Mouse (Mus musculus): ENCODE data around the gene Larp4. TPM values are rescaled to one million over a fixed set of nuclear protein-coding genes. Genes with fewer than 3 reads are reported as not detected.

Gene Larp4
- polyA plus RNA-seq, 3 experiments from 2014 or later: 40.2 to 43.1 (median 41.0) TPM

DNA sequence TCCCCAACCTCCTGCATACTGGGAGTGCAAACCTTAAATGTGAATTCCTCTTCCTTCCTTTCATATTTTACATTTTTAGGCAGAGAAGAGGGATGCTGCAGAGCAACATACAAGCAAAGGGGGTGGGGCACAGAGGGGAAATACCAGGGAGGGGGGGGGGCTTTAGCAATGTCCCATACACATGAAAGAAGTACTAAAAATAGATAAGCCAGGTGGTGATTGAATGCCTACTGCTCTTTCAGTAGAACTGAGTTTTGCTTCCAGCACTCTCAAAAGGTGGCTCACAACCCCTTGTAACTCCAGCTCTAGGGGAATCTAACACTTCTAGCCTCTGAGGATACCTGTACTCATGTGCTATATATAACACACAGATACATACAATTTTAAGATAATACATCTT is 36.3 kb downstream of the Larp4 start:
- ATAC-seq: no peak

DNA sequence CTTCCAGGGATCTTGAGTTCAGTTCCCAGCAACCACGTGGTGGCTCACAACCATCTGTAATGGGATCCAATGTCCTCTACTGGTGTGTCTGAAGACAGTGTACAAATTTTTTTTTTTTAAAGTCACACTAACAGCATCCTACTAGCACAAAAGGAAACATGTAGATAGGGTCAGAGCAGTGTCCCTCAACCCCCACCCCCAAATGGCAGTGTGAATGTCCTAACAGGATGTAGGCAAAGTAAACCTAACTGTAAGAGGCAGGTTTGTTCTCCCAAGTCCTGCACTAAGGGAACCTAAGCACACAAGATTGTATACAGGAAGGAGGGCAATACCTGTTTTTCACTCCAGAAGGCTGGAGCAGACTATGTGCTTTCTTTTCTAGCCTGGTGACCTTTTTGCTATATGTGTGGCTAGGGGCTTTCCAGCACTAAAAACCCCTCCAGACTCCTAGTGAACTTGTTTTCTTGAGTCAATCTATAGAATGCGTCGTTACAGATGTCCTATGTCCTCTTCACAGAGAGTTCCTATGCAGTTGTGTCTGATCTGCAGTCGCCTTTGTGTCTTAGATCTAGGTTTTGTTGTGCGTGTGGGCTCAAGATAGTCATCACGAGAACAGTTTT is 48.5 kb downstream of the Larp4 start:
- peak; percentile 77 for ATAC-seq

DNA sequence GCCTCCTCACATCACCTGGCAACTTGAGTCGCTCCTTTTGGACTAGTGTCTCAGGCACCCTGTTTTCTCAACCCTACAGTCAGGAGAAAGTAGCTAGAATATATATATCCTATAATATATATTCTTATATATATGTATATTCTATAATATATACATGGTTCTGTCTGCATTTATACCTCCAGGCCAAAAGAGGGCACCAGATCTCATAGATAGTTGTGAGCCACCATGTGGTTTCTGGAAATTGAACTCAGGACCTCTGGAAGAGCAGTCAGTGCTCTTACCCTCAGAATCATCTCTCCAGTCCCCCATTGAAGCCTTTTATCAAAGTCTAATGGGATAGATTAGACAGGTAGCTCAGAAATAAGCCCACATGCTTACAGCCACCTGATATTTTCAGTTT is 51.3 kb downstream of the Larp4 start:
- no peak for ATAC-seq

- ATAC-seq: no peak
Measured at GRCm38 (mm10) chr15:100022923-100023322, 53.1 kb downstream of the Larp4 start.

DNA sequence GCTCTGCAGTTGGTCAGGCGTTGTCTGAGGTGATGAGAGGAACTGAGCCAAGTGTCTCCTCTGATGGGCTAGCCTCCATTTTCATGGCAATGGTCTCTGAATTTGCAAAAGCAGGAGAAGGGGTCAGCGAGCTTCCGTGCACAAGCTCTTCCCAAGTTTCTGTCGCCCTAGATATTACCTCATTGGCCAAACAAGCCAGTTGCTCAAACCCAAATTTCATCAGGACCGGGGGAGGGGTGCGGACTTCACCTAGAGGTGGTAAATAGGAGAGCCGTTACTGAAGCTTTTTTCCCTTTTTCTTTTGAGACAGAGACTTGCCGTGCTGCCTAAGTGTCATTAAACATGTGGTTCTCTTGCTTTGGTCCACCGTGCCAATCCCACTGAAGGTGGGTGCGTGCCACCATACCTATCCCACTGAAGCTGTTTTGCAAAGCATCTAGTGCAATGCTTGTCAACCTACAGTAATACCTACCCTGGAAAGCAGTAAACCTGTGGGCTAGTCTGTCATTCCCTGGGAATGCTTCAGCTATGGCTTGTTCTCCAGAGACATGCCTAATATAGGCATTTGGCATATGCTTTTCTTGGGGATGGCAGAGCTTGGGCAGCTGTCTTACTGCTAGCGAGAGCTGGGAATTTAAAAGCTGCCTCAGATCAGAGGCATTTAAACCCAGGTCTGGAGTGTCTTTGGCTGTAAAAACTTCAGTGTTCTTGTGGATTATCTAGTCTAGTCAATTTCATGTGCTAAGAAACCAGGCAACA is 55.4 kb downstream of the Larp4 start:
- no peak for ATAC-seq

- no peak for ATAC-seq
Measured at GRCm38 (mm10) chr15:100028133-100028532, 58.3 kb downstream of the Larp4 start.

DNA sequence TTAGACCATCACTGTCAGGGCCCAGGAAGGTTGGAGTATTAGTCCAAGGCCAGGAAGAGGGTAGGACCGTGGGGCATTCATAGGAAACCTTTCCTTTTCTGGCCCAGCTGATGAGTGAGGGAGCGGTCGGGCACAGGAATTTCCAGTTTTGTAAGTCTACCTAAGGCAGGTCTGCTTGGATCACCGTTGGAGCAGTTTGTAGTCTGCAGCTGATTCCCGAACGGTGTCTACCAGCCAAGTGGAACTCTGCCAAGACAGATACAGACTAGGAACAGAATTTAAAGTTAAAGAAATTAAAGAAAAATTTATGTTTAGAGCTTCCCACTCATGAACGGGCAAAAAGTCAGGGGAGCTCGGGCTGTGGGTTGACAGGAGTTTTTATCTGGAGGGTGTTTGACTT is 59.6 kb downstream of the Larp4 start:
- no peak for ATAC-seq

DNA sequence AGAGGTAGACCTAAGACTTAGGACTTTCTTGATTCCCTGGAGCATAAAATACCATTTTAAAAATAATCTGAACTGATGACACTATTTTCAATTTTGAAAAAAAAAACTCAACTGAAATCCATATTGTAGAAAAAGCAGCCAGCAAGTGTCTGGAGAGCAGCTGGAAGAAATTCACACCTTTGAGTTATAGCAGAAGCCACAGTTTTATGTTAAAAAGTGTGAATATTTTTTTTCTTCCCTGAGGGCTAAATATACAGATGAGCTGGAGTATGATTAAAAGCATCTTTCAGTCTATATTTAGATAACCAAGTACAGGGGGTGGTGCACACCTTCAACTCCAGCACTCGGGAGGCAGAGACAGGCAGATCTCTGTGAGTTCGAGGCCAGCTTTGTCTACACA is 60.0 kb downstream of the Larp4 start:
- no peak for ATAC-seq

DNA sequence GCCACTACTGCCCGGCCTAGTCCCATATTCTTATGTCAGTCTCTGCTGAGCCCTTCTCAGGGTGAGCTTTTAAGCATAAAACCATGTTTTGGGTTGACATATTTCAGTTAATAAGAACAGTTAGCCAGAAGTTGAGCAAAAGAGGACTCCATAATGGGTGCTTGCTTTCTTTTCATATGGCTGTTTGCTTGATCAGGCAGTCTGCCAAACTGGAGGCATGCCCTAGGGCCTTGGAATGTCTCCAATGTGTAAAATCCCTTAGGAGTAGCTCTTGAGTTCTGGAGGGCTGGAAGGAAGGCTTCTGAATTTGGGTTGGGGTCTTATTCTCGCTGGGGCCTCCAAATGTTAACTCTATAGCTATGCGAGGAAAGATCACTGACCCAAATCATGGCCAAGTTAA is 62.7 kb downstream of the Larp4 start:
- ATAC-seq: no peak

DNA sequence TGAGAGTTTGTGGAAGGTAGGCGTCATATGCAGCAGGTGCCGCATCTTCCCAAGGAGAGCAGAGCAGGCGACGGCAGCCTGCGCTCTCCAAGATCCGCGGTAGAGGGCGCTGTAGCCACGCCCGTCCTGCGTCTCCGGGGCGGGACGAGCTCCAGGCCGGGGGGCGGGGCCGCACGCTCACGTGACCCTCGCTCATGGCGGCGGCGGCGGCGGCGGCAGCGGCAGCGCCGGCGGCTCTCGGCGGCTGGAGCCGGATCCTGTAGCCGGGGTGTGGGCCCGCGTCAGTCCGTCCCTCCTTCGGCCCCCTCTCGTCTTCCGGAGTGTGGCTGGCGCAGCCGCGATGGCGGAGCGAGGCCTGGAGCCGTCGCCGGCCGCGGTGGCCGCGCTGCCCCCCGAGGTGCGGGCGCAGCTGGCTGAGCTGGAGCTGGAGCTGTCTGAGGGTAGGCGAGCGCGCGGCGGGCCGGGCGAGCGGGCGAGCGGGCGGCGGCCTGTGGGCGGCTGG is 68.7 kb downstream of the Larp4 start, which contains the start of gene Dip2b:
Dip2b (plus strand) TSS at position 195 of the 502 bp plus-strand sequence.
- ATAC-seq: peak; percentile 73

DNA sequence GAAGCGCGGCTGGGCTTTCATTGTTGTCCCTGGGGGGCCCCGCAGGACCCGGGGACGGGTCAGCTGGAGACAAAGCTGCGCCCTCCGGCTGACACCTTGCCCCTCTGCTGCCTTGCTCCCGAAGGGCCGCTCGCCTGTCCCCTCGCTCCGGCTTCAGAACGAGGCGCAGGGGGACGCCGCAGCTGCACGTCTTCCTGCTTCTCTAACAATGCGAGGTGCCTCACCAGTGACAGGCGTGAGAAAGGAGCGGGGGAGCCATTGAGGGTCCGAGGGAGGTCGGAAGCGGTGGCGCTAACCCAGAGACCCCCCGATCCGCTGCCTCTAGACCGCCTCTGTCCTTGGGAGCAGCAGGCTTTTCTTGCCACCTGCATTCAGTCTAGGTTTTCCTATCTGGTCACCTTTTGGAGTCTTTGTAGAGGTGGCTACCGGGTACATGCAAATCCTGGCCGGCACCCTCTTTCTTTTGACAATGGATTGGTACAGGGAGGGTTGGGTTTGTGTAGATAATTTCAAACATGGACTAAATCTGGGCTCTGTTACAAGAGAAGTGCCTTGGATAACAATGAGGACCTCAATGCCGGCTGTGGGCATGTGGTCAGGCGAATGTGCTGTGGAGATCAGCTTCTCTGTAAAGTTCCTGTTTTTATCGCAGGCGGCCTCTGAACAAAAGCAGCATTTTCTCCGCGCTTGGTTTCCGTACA is 69.3 kb downstream of the Larp4 start:
- peak; percentile 27 for ATAC-seq

DNA sequence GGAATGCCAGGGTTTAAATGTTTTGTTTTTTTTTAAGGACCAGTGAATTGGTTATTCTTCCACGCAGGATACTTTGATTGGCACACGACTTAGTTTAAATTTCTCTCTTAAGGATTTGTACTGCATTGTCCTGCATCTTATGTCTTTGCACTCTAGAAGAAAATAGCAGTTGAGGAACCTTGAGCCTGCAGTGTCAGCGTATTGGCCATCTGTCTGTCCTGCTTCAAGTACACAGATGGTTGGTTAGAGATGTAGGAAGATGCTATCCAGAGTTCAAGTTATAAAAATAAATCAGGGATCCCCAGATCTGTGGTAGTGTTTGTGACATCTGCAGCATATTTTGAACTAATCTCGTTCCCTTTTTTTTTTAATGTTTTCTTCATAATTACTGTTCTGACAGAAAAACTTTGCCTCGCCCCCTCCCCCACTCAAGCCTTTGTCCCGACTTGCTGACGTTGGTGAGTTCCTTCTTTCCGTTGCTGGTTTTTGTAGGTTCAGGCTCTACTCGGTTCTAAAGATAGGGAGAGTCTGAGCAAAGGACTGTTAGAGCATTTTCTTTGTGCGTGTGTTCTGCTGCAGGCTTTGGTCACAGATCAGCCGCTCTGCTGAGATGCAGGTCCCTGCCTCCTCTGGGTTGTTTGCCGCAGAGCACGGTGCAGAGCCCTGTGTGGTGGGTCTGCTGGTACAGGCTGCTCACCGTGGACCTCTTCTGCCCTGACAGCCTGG is 70.8 kb downstream of the Larp4 start:
- ATAC-seq: no peak

DNA sequence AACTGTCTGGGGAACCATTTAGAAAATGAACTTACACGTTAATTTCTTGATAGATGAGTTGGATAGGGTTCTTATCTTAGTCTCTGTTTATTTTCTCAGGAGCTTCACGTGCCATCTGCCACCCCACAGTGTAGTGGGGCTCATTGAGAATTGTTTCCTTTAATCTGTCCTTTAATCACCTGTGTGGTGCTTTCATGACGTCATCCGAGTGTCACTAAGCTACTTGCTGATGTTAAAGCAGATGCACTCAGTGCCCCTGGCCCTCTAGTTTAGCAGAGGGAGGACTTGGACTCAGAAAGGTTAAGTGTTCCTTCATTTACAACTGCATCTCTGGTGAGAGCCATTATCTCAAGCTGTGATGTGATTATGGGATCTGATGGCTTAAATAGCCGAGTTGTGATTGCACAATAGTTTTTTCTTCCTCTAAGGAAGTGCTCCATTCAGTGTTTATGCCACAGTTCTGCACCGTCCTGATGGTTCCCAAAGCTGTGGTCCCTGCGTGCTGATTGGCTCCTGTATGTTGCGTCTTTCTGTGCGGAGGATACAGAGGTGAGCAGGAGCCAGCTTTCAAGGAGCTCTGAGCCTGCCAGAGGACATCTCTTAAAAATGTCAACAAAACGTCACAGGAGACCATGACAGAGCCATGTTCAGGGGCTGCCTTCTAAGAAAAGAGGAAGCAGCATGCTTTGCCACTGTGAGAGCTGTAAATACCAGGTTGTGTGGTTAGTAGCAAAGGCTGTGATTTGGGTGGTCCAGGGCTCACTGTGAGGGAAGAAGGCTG is 71.6 kb downstream of the Larp4 start:
- ATAC-seq: peak; percentile 30

GRCm38 (mm10) chr15:100042048-100042400 is 72.2 kb downstream of the Larp4 start:
- ATAC-seq: peak; percentile 38

- no peak for ATAC-seq
Measured at GRCm38 (mm10) chr15:100045576-100045975, 75.7 kb downstream of the Larp4 start.

DNA sequence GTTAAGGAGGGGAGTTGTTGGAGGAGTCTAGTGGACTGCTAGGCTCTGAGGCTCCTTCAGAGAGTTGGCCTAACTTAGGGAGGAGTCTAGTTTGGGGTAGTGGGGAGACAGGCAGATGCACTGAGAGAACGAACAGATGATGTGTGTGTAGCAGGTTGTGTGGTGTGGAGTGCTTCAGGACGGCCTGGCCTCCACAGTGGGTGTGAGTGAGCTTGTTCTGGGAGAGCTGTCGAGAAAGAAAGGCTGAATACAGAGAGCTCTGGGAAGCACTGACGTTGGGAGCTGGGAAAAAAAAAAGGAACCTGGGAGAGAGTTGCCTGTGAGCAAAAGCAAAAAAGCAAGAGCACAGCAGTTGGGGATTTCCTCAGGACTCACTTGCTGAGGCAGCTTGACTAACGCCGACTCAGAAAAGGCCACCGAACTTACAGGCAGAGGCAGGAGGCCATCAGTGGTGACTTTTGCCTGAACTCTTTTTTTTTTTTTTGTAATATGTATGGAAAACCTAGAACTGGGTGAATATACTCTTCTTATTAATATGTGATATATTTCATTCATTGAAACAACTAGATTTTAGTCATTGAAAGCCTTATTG is 79.7 kb downstream of the Larp4 start:
- ATAC-seq: no peak

- ATAC-seq: no peak
Measured at GRCm38 (mm10) chr15:100050940-100051339, 81.1 kb downstream of the Larp4 start.

GRCm38 (mm10) chr15:100052726-100053125 is 82.9 kb downstream of the Larp4 start:
- ATAC-seq: no peak

DNA sequence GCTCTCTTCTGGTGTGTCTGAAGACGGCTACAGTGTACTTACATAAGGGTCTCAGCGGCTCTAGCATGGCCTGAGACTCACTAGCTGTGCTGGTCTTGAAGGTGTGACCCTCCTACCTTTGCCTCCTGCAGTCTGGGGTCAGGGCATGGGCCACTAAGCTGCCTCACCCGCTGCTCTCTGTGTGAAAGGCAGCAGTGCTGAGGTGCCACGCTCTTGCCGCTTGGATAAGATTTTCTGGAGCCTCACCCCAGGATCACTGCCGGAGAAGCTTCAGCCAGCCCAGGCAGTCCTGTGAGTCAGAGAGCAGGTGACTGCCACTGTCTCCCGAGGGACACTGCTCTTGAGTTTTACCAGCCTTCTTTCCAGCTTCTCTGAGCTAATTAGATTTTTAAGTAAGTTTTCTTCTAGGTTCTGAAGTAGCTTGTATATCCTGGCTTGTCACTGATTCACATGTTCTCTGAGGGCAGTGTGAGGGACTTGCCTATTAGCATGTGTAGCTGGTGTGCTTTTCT is 86.6 kb downstream of the Larp4 start:
- ATAC-seq: no peak

DNA sequence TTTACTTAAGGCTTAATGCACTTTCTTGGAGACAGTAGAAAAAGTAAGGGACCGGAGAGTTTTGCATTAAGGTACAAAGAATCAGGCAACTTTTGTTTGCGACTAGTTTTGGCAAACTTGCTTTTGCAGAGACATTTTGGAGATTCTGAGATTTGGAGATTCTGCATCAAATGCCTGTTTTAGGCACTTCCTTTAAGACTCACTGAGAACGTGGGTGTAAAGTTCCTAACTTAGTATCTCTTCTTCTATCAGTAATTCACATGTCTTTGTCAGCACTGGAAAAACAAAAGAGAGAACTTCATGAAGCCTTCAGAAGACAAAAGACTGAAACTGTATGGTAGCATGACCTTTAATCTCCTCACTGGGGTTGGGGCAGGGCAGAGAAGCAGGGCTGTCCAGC is 87.8 kb downstream of the Larp4 start:
- no peak for ATAC-seq

DNA sequence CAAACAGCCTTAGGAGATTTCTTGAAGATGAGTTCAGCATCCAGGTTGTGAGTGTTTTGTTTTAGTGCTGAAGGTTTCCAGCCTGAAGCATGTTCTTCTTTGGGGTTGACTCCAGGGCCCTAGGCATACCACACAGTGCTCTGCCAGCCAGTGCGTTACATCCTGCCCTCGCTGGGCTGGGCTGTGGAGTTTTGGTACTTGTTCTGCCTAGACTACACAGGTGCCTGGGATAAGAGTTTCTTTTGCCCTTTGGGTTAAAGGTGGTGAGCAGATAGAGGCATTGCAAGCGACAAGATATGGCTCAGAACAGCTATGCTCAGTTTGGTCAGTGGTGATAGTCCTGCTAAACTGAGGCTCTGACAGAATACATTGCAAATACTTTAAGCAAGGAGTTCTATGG is 88.3 kb downstream of the Larp4 start:
- ATAC-seq: peak; percentile 33
